Mouse (Mus musculus) heart, postnatal 0 days (tissue): ENCODE data around the gene 2900026A02Rik. TPM values are rescaled to one million over a fixed set of nuclear protein-coding genes. Genes with fewer than 3 reads are reported as not detected.

Source experiments
- ATAC-seq: fragments of 200-750 bp; cut with Nextera tagmentation; 2 replicates; pipeline ENCODE4 v1.8.0; 2017; ENCODE audit warnings: low read depth, moderate number of reproducible peaks, moderate library complexity; ENCODE audit not compliant: insufficient read depth
- DNase-seq: peaks from one replicate; pipeline ENCODE4 v3.0.0-alpha.2; 2016; ENCODE audit warnings: low spot score
- H3K27ac ChIP-seq: fragments of 300-500 bp; sonication (generic); 2 replicates; pipeline ENCODE4 v1.5.1; 2014; ENCODE audit warnings: low read depth, mild to moderate bottlenecking
- H3K27me3 ChIP-seq: fragments of 300-500 bp; sonication (generic); 2 replicates; pipeline ENCODE4 v1.6.1; 2014; ENCODE audit warnings: low read length, mixed read lengths; ENCODE audit not compliant: control insufficient read depth, insufficient read depth
- H3K36me3 ChIP-seq: fragments of 300-500 bp; sonication (generic); replicated peaks from 2 replicates; pipeline ENCODE4 v1.6.1; 2014; ENCODE audit warnings: low read length, mixed read lengths; ENCODE audit not compliant: control insufficient read depth, insufficient read depth
- H3K4me1 ChIP-seq: fragments of 300-500 bp; sonication (generic); 2 replicates; pipeline ENCODE4 v1.6.1; 2014; ENCODE audit warnings: antibody characterized with exemption; ENCODE audit not compliant: control insufficient read depth, insufficient read depth
- H3K4me2 ChIP-seq: fragments of 300-500 bp; sonication (generic); 2 replicates; pipeline ENCODE4 v1.6.1; 2014; ENCODE audit warnings: low read depth, mild to moderate bottlenecking, low read length, moderate library complexity
- H3K4me3 ChIP-seq: fragments of 300-500 bp; sonication (generic); 2 replicates; pipeline ENCODE4 v1.5.1; 2014; ENCODE audit warnings: low read depth, low read length
- H3K9ac ChIP-seq: fragments of 300-500 bp; sonication (generic); replicated peaks from 2 replicates; pipeline ENCODE4 v1.6.1; 2014; ENCODE audit warnings: low read depth, low read length, mixed read lengths
- H3K9me3 ChIP-seq: fragments of 300-500 bp; sonication (generic); replicated peaks from 2 replicates; pipeline ENCODE4 v1.6.1; 2016; ENCODE audit warnings: low read length; ENCODE audit not compliant: control insufficient read depth
- CTCF ChIP-seq: IDR thresholded peaks from 2 replicates; pipeline ENCODE4 v1.5.1; 2016; ENCODE audit warnings: antibody characterized with exemption, control low read depth, low read depth
- EP300 ChIP-seq: IDR thresholded peaks from 2 replicates; pipeline ENCODE4 v1.6.1; 2016; ENCODE audit warnings: antibody characterized with exemption, low read depth
- WGBS: fragments of 180-500 bp; shearing (Covaris S2); extraction: QIAGEN DNeasy Blood & Tissue Kit; methylation state at CpG from one replicate; pipeline ENCODE4 v1.1.7; 2014; 5-methylcytosine and 5-hydroxymethylcytosine counted together
- polyA plus RNA-seq: library from polyadenylated mRNA; unstranded; fragments of >200 nt; fragmentation: Nextera tagmentation; extraction: Ambion mirVana; gene quantifications from 2 replicates; pipeline ENCODE4 v1.2.1, GENCODE M21; 2015
- total RNA-seq: library from RNA; depleted of rRNA; stranded (reverse); fragments of >200 nt; gene quantifications from 2 replicates; pipeline ENCODE4 v1.2.3, GENCODE M21; 2014; ENCODE audit warnings: low replicate concordance

2900026A02Rik gene
- total and polyA plus RNA-seq, 2 experiments from 2014 or later = 10.2 to 18.9 TPM

DNA sequence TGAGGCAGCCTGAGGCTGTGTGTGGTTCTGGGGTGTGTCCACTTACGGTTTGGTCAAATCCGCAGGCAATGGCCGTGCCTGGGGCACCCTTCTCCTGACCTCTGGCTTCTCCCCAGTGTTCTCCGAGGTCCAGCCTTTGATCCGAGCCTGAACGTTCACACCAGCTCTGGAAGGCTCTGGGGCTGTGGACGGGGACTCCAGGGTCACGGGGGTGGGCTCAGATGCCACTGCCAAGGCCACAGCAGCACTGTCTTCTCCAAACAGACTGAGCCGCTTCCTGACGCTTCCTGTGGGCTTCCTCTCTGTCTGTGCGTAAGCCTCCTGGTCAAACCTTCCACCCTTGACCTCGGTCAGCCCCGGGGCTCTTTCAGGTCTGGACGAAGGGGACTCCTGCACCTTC is 30.5 kb downstream of the 2900026A02Rik start:
- Histone ChIP-seq H3K9ac (no peak overlapping the region), H3K36me3 (no peaks in the 10 kb centered on the region; the same call in 1 of the 2 replicates), H3K4me2 (no peak overlapping the region), H3K9me3 (no peaks in the 10 kb centered on the region), H3K27ac (no peak overlapping the region), H3K27me3 (no peaks in the 10 kb centered on the region; the same call in 1 of the 2 replicates), H3K4me3 (no peak overlapping the region), H3K4me1 (no peaks in the 10 kb centered on the region)
- ATAC-seq (no peak), DNase-seq (no peak)
- TF ChIP-seq EP300 = no peak
- no peak for TF ChIP-seq CTCF
- WGBS = 61% methylated on average over 14 of the region's 14 CpGs

- no peaks in the 10 kb centered on the region for H3K9me3 ChIP-seq
- H3K27ac ChIP-seq = peak overlapping the region; percentile 69
- ATAC-seq (no peak), DNase-seq (no peak)
- H3K27me3 ChIP-seq = 0 out of 2 replicates have a peak, but pooled peaks cover 5% of the 10 kb centered on the region
- WGBS = 38% methylated on average over 6 of the region's 6 CpGs
- no peak overlapping the region for H3K4me2 ChIP-seq
- no peak overlapping the region for H3K9ac ChIP-seq
- 0 out of 2 replicates have a peak, but pooled peaks cover 4% of the 10 kb centered on the region for H3K4me1 ChIP-seq
- TF ChIP-seq EP300 (no peak), CTCF (no peak)
- H3K36me3 ChIP-seq = no peaks in the 10 kb centered on the region
- H3K4me3 ChIP-seq = no peak overlapping the region
These were observed 39.6 kb downstream of the 2900026A02Rik start for GRCm38 (mm10) chr5:113181441-113181840.

GRCm38 (mm10) chr5:113180755-113181154 is 40.3 kb downstream of the 2900026A02Rik start:
- Histone ChIP-seq H3K27ac (peak overlapping the region; percentile 69), H3K4me1 (0 out of 2 replicates have a peak, but pooled peaks cover 4% of the 10 kb centered on the region), H3K36me3 (no peaks in the 10 kb centered on the region), H3K4me2 (0 out of 2 replicates have a peak overlapping the region, but pooled peaks have one; percentile 47), H3K4me3 (no peak overlapping the region), H3K27me3 (0 out of 2 replicates have a peak, but pooled peaks cover 5% of the 10 kb centered on the region), H3K9ac (no peak overlapping the region), H3K9me3 (no peaks in the 10 kb centered on the region)
- TF ChIP-seq CTCF (no peak), EP300 (no peak)
- no peak for ATAC-seq
- DNase-seq = no peak
- WGBS = 71% methylated on average over 15 of the region's 15 CpGs

- Histone ChIP-seq H3K9me3 (no peaks in the 10 kb centered on the region), H3K4me2 (peak overlapping the region; percentile 47)
- 3% methylated on average over 29 of the region's 30 CpGs for WGBS
These were observed 41.0 kb downstream of the 2900026A02Rik start for GRCm38 (mm10) chr5:113179843-113180682.

DNA sequence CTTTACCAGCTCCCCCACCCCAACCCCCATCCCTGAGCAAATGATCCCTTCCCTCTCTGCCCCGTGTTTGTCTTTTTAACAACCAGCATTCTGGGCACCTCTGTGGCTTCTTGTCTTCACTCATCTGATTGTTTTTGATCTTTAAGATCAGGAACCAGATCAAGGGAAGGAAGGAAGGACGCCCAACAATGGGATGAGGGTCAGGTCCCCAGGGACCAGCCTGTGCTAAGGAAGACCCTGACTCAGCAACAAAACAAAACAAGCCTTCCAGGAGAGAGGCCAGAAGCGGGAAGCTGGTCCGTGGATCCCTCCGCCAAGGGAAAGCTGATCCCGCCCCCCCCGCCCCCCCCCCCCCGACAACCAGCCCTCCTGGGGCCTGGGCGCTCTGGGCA is 41.6 kb downstream of the 2900026A02Rik start:
- Histone ChIP-seq H3K9ac (no peak overlapping the region), H3K27me3 (0 out of 2 replicates have a peak, but pooled peaks cover 5% of the 10 kb centered on the region), H3K4me2 (peak overlapping the region; percentile 47), H3K9me3 (no peaks in the 10 kb centered on the region), H3K4me1 (0 out of 2 replicates have a peak, but pooled peaks cover 4% of the 10 kb centered on the region), H3K36me3 (no peaks in the 10 kb centered on the region), H3K4me3 (no peak overlapping the region), H3K27ac (peak overlapping the region; percentile 69; the same call in 1 of the 2 replicates)
- 10% methylated on average over 4 of the region's 9 CpGs for WGBS
- ATAC-seq (no peak), DNase-seq (no peak)
- no peak for TF ChIP-seq EP300
- TF ChIP-seq CTCF = no peak

More at GRCm38 (mm10) chr5:113179843-113180682, 41.0 kb downstream of the 2900026A02Rik start:
- ATAC-seq (peak; percentile 81), DNase-seq (peak; percentile 84)
- no peak overlapping the region for H3K9ac ChIP-seq
- H3K4me3 ChIP-seq = peak overlapping the region; percentile 13
- peak; percentile 87 for TF ChIP-seq CTCF
- TF ChIP-seq EP300 = 0 out of 2 replicates have a peak, but pooled peaks have one; percentile 18
- H3K36me3 ChIP-seq = no peaks in the 10 kb centered on the region
- H3K27me3 ChIP-seq = 0 out of 2 replicates have a peak, but pooled peaks cover 5% of the 10 kb centered on the region
- peak overlapping the region; percentile 69 for H3K27ac ChIP-seq
- H3K4me1 ChIP-seq = 0 out of 2 replicates have a peak, but pooled peaks cover 4% of the 10 kb centered on the region
